Mouse (Mus musculus) forelimb bud, embryonic 11.5 days (tissue): Measurements from ENCODE around the gene Igf2bp2.

Source experiments
- DNase-seq: peaks from one replicate; pipeline ENCODE4 v3.0.0-alpha.2; 2012; ENCODE audit warnings: low read depth, low spot score

The Igf2bp2 gene

GRCm38 (mm10) chr16:22039978-22040377 is 123.1 kb downstream of the Igf2bp2 start:
- DNase-seq = no peak

- no peak for DNase-seq
Observed at GRCm38 (mm10) chr16:22038554-22038953, 124.5 kb downstream of the Igf2bp2 start.

GRCm38 (mm10) chr16:22027474-22027873 is 135.6 kb downstream of the Igf2bp2 start:
- DNase-seq = no peak

GRCm38 (mm10) chr16:22022122-22022521 is 141.0 kb downstream of the Igf2bp2 start:
- peak; percentile 16 for DNase-seq

GRCm38 (mm10) chr16:22015569-22015968 is 147.5 kb downstream of the Igf2bp2 start:
- no peak for DNase-seq

- no peak for DNase-seq
Observed at GRCm38 (mm10) chr16:22009596-22009995, 153.5 kb downstream of the Igf2bp2 start.

GRCm38 (mm10) chr16:22009099-22009584 is 154.0 kb downstream of the Igf2bp2 start, which contains the start of gene Senp2:
TSS of gene Senp2 (plus strand) at chr16:22009484.
- DNase-seq = peak; percentile 100
